Mouse (Mus musculus) urinary bladder, postnatal 4 days (tissue): ENCODE data around the gene 4930402H24Rik.
A peak's percentile ranks its signal among the peaks of the same experiment; 100 is the strongest.

Experiments
- DNase-seq, 2 experiments: peaks; one replicate each; pipeline ENCODE4 v3.0.0; 2021 to 2022; ENCODE audit warnings: low spot score in 2 of 2

Gene 4930402H24Rik

GRCm38 (mm10) chr2:130905751-130906583, at the start of gene 4930402H24Rik, which contains the start of gene Atrn:
Gene 4930402H24Rik (minus strand): TSS chr2:130906406.
Gene Atrn (plus strand): TSS chr2:130906495.
- peak; percentile 91 for DNase-seq

GRCm38 (mm10) chr2:130950548-130950947, 44.3 kb upstream of the 4930402H24Rik start:
- DNase-seq: peak; percentile 60 to 84

- DNase-seq: no peak
Measured at GRCm38 (mm10) chr2:130949781-130950180, 43.6 kb upstream of the 4930402H24Rik start.

GRCm38 (mm10) chr2:130932865-130933264, 26.7 kb upstream of the 4930402H24Rik start:
- DNase-seq: no peak

GRCm38 (mm10) chr2:130929994-130930393, 23.8 kb upstream of the 4930402H24Rik start:
- no peak for DNase-seq

DNA sequence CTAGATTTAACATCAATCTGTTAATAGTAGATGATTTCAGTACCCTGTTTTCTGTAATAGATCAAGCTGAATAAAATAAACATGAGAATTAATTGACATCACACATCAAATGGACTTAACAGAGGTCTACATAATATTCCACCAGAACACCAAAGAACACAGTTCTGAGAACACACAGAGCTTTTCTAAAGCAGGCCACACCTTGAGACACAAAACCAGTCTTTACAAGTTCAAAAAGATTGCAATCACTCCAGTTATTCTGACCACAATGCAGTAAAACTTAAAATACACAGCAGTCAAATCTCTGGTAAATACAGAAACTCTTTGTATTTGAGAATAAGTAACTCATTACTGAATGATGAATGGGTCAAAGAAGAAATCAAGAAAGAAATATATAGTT, 22.3 kb upstream of the 4930402H24Rik start:
- DNase-seq: no peak

DNA sequence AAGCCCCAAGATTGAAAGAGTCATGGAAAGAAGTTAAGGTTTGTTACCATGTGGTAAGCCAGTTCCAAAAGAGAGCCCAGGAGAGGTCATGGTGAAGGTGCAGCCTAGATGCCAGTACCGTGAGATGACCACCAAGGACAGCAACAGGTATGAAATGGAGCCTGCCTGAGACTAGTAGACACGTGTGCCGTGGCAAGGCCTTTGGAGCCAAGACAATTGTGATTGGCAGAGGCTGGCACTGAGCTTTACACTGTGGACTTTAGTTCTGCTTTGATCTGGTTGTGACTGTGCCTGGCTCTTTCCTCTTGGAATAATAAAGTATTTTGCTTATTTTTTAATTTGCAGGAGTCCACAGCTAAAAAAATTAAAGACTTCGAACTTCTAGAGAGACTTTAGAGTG, 21.8 kb upstream of the 4930402H24Rik start:
- DNase-seq: no peak

- no peak for DNase-seq
Measured at GRCm38 (mm10) chr2:130924950-130925349, 18.7 kb upstream of the 4930402H24Rik start.

DNA sequence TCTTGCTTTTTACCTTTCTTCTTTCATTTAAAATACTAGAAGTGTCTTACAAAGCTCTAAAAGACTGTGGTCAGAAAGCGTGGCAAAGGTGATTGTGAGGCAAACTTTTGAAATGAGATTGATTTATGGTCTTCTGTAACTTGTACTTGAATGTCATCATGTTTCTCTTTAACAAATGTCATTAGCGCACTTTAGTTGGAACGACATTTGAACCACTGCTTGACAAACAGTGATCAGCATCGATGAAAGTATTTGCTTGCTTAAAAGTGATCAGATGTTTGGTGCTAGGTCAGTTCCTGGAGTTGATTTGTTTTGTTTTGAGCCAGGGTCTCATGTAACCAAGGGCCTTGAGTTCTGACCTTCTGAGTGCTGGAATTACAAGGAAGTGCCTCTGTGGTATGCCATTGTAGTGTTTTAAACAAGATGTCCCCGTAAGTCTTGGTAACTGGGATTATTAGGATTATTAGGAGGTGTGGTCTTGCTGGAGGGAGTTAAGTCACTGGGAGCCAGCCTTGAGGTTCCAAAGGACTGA, 12.9 kb upstream of the 4930402H24Rik start:
- no peak for DNase-seq

DNA sequence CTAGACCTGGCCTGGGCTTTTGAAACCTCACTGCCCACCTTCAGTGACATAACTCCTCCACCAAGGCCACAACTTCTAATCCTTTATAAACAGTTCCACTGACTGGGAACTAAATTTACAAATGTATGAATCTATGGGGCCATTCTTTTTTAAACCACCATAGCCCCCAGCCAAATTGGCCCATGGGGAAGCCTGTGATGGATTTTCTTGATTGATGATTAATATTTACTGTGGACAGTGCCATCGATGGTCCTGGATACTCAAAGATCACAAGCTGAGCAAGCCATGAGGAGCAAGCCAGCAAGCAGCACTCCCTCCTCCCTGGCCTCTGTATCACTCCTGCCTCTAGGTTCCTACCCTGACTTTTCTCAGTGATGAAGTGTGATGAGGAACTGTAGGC, 11.5 kb upstream of the 4930402H24Rik start:
- DNase-seq: no peak

DNA sequence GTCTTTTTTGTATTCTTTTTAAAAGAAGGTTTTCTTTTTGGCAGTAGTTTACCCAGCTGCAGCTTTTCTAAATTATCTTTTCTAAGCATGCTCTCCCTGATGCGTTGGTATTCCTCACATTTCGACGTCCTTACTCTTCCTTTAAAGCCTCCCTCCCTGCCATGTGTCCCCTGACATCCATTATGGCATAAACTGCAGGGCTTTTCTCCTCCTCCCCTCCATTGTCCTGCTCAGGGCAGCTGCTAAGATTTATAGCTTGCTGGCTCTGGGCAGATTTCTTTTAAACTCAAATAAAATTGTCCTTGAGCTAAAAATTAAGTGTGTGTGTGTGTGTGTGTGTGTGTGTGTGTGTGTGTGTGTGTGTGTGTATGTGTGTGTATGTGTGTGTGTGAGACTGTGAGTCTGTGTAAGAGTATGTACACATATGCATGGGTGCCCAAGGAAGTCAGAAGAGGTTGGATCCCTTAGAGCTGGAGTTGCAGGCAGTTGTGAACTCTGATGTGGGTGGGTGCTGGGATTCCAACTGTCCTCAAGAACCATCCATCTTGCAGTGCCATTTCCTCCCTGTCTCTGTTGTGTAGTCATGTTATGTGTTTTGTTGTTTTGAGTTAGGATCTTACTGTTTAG, 10.4 kb upstream of the 4930402H24Rik start:
- DNase-seq: no peak

DNA sequence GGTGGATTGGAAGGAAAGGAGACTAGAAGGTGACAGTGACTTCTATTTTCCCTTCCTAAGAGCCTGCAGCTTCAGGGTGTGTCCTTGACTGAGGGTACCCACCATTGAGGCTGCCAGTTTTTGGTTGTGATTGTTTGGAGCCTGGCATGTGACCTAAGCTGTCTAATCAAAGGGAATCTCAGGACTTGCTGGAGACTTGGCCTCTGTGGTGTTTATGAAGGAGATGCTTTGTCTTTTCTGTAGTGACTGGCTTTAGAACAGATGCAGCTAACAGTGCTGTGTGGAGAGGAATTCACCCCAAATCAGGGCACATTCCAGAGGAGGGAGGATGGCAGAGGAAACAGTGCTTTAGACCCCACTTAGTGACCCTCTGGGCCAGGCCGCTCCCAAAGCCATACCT, 8.7 kb upstream of the 4930402H24Rik start:
- no peak for DNase-seq

DNA sequence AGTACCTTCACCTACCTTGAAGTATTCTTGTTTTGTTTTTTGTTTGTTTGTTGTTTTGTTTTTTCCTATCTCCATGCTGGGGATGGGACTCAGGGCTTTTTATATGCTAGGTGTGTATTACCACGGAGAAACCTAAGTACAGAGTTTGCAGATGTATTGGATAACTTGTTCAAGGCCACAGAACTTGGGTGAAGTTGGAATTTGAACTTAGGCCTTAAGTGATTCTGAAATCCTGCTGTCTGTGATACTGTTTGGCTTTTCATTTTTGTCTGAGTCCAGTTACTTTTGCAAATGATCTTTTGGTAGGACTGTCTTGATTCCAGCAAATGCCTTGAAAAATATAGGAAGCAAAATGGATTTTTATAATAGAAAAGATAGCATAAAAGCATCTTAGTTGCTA, 5.5 kb upstream of the 4930402H24Rik start:
- no peak for DNase-seq

- DNase-seq: peak in 1 of 2 experiments; percentile 29
Measured at GRCm38 (mm10) chr2:130906584-130907315, 544 bp upstream of the 4930402H24Rik start.

DNA sequence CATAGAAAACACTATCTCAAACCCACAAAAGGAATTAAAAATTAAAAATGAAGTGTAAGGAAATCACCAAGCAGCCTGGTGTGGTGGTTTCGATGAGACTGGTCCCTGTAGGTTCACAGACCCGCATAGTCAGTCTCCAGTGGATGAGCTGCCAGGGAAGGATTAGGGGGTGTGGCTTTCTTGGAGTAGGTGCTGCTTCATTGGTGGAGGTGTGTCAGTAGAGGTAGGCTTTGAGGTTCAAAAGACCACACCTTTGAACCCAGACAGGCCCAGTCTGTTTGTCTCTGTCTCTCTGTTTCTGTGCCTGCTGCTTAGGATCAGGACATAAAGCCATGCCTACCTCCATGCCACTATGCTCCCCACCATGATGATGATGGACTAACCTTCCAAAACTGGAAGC, 7.4 kb downstream of the 4930402H24Rik start:
- no peak for DNase-seq

DNA sequence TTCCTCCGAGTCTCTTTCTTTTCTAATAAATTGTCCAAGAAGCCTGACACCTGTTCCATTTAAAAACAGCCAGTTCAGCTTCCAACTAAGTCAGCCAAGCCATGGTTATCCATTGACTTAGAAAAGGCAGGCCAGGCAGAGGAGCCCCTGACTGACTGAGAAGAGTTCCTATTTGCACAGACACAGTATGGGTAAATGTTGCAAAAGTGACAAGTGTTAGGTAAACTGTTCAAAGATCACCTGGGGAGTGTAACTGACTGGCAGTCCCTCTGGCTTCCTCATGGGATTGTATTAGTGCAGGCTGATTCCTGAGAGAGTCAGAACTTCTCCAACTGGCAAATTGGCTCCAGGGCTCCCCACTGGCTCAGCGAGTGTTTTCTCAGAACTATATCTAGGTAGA, 8.3 kb downstream of the 4930402H24Rik start:
- DNase-seq: no peak

DNA sequence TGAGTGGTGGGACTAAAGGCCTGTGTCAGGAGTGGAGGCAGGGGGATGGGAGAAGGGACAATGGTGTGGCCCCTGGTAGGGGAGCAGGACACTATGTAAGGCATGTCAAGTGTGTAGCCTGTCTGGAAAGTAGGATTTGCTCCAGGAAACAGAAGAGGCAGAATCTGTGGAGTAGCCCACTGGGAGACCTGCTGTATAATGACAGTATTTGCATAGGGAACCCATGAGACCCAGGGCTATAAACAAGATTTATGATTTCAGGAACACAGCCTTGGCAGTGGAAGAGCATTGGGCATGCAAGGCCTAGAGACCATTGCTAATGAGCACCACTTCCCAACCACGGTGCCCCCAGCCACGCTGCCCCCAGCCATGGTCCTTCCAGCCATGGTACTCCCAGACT, 9.3 kb downstream of the 4930402H24Rik start:
- no peak for DNase-seq

DNA sequence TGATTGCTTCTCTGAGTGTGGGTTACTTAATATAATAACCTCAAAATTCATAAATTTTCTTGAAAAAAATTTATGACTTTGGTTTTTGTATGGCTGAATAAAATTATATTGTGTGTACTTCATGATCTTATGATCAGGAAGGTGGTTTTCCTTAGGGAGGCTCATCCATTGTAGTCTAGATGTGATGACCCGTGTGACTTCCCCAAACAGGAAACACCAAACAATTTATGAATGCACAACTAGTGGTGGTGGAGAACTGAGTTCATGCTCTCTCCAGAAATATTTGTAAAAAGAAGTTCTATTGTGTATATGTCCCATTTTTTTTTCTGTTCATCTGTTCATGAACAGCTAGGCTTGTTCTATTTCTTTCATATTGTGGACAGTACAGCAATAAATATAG, 18.8 kb downstream of the 4930402H24Rik start:
- no peak for DNase-seq

DNA sequence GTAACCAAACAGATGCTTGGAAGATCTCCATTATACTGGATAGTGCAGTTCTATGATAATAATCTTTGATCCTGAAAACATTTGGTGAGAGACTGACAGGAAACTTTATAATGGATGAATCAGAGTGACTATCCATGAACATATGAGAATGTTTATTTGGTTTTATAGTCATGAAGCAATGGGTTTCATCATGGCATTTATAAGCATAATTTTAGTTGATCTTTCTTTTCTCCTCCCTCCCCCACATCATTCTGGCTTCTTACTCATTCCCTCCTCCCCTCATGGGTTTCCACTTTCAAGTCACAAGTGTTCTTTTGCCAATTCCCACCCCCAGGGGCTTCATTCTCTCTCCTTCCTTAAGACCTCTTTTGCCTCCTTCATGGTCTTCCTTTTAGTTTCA, 19.2 kb downstream of the 4930402H24Rik start:
- DNase-seq: no peak

- no peak for DNase-seq
Measured at GRCm38 (mm10) chr2:130877376-130877775, 28.8 kb downstream of the 4930402H24Rik start.

- DNase-seq: no peak
Measured at GRCm38 (mm10) chr2:130870916-130871315, 35.3 kb downstream of the 4930402H24Rik start.

DNA sequence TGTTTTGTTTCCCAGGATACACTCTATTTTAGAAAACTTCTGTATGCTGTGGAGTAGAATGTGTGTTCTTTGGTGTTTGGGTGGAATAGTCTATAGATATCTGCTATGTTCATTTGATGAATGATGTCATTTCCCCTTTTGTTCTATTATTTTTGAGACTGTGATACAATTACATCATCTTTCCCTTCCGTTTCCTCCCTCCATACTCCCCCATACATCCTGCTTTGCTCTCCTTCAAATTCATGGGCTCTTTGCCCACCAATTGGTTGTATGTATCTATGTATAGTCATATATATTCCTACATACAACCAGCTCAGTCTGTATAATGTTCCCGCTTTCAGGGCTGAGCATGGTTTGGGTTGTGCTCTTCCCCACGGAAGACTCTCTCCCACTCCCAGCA, 44.1 kb downstream of the 4930402H24Rik start:
- no peak for DNase-seq
